Mouse (Mus musculus): ENCODE measurements around the gene Cct2. TPM values are rescaled to one million over a fixed set of nuclear protein-coding genes. Genes with fewer than 3 reads are reported as not detected.
"Not testable (repeated sequence)": the region's sequence is repeated elsewhere in the genome, so short reads cannot be mapped to it uniquely, and the experiment has no call there.

Gene Cct2
- total and polyA plus RNA-seq, 2 experiments from 2014 or later, result 219 to 234 TPM

DNA sequence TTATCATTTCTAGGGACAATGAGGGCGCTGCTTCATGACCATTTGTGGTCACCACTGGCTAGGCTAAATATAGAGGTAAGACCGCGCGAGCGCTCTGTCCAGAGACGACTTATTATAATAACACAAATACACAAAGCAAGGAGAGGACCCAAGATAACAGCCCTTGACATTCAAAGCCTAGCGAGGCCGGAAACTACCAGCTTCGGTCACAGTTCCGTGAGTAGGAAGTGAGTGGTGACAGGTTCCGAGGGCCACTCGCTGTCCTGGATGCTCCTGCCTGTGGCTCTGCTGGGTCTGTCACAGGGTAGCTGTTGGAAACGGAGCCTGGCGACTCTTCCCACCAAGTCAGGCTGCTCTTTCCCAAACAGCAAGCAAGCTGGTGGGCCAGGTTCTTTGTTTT lies 21.3 kb downstream of the Cct2 start:
- H3K9ac ChIP-seq (replicated peaks; ENCODE audit: low read length), result no peak overlapping the region
- no peak overlapping the region for H3K4me3 ChIP-seq (ENCODE audit: low read length)
- H3K9me3 ChIP-seq (ENCODE audit: low read length), result no peaks in the 10 kb centered on the region
- DNase-seq (ENCODE audit: low spot score) (no peak), ATAC-seq (no peak)
- H3K27ac ChIP-seq, result no peak overlapping the region
- no peaks in the 10 kb centered on the region for H3K4me1 ChIP-seq (ENCODE audit: insufficient read depth, low read length)
- no peaks in the 10 kb centered on the region for H3K27me3 ChIP-seq (ENCODE audit: insufficient read depth, low read length)
- WGBS, result 86% methylated on average over 14 of the region's 14 CpGs
- TF ChIP-seq CTCF (IDR thresholded peaks at IDR 0.05; ENCODE audit: low read depth), result no peak
- no peak overlapping the region for H3K4me2 ChIP-seq (ENCODE audit: low read depth, low read length)
- H3K36me3 ChIP-seq (ENCODE audit: insufficient read depth, low read length), result no peaks in the 10 kb centered on the region

DNA sequence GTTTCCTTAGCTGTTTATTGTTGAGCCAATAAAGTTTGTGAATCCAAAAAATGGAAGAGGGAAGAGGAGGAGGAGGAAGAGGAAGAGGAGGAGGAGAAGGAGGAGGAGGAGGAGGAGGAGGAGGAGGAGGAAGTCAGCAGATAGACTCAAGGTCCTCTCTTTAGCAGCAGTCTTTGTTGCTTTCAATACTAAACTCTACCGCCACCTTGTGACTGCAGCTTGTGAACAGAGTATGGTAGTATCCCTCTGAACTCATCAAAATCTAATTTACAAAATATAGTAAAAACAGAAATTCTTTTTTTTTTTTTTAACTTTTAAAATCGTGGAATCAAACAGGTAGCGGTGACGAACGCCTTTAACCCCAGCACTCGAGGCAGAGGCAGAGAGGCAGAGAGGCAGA lies 23.3 kb downstream of the Cct2 start:
- WGBS, result 76% methylated on average over 6 of the region's 6 CpGs
- H3K27ac ChIP-seq, result no peak overlapping the region
- TF ChIP-seq CTCF (IDR thresholded peaks at IDR 0.05; ENCODE audit: low read depth), result peak; percentile 59
- ATAC-seq (0 out of 2 replicates have a peak, but pooled peaks have one; percentile 39), DNase-seq (ENCODE audit: low spot score) (peak; percentile 68)
- no peaks in the 10 kb centered on the region for H3K9me3 ChIP-seq (ENCODE audit: low read length)
- H3K4me3 ChIP-seq (ENCODE audit: low read length), result no peak overlapping the region
- H3K4me2 ChIP-seq (ENCODE audit: low read depth, low read length), result no peak overlapping the region
- H3K9ac ChIP-seq (replicated peaks; ENCODE audit: low read length), result no peak overlapping the region
- no peaks in the 10 kb centered on the region for H3K36me3 ChIP-seq (ENCODE audit: insufficient read depth, low read length)
- no peaks in the 10 kb centered on the region for H3K4me1 ChIP-seq (ENCODE audit: insufficient read depth, low read length)
- H3K27me3 ChIP-seq (ENCODE audit: insufficient read depth, low read length), result no peaks in the 10 kb centered on the region

GRCm38 (mm10) chr10:117033785-117034184 lies 29.8 kb downstream of the Cct2 start:
- peak; percentile 55 for ATAC-seq
- WGBS, result 26% methylated on average over 8 of the region's 8 CpGs

DNA sequence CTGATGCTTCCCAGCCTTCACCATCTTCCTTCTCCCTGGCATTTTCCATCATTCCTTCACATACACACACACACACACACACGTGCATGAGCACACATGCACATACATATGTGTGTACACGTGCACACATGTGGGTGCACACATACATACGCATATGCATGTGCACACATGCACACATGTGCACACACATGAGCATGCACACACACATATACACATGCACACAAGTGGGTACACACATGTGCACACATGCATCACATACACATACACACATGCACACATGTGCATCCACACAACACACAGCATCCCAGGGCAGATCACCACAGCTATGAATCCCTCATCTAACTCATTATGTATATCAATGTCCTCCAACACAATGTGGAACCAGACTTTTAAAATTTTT lies 32.5 kb downstream of the Cct2 start:
- no peak overlapping the region for H3K4me2 ChIP-seq (ENCODE audit: low read depth, low read length)
- H3K4me1 ChIP-seq (ENCODE audit: insufficient read depth, low read length), result no peaks in the 10 kb centered on the region
- 88% methylated on average over 3 of the region's 3 CpGs for WGBS
- no peaks in the 10 kb centered on the region for H3K27me3 ChIP-seq (ENCODE audit: insufficient read depth, low read length)
- H3K9ac ChIP-seq (replicated peaks; ENCODE audit: low read length), result no peak overlapping the region
- no peak for DNase-seq (ENCODE audit: low spot score)
- ATAC-seq, result no peak
- H3K36me3 ChIP-seq (ENCODE audit: insufficient read depth, low read length), result no peaks in the 10 kb centered on the region
- no peak overlapping the region for H3K27ac ChIP-seq
- no peak for TF ChIP-seq CTCF (IDR thresholded peaks at IDR 0.05; ENCODE audit: low read depth)
- H3K9me3 ChIP-seq (ENCODE audit: low read length), result no peaks in the 10 kb centered on the region
- no peak overlapping the region for H3K4me3 ChIP-seq (ENCODE audit: low read length)

More at GRCm38 (mm10) chr10:117033785-117034184, 29.8 kb downstream of the Cct2 start:
- Histone ChIP-seq H3K27me3 (ENCODE audit: insufficient read depth, low read length) (no peaks in the 10 kb centered on the region), H3K4me2 (ENCODE audit: low read depth, low read length) (no peak overlapping the region), H3K36me3 (ENCODE audit: insufficient read depth, low read length) (no peaks in the 10 kb centered on the region), H3K27ac (no peak overlapping the region), H3K9ac (replicated peaks; ENCODE audit: low read length) (no peak overlapping the region), H3K4me1 (ENCODE audit: insufficient read depth, low read length) (no peaks in the 10 kb centered on the region), H3K9me3 (ENCODE audit: low read length) (no peaks in the 10 kb centered on the region), H3K4me3 (ENCODE audit: low read length) (no peak overlapping the region)
- TF ChIP-seq CTCF (IDR thresholded peaks at IDR 0.05; ENCODE audit: low read depth), result peak; percentile 88
- DNase-seq (ENCODE audit: low spot score), result peak; percentile 89

DNA sequence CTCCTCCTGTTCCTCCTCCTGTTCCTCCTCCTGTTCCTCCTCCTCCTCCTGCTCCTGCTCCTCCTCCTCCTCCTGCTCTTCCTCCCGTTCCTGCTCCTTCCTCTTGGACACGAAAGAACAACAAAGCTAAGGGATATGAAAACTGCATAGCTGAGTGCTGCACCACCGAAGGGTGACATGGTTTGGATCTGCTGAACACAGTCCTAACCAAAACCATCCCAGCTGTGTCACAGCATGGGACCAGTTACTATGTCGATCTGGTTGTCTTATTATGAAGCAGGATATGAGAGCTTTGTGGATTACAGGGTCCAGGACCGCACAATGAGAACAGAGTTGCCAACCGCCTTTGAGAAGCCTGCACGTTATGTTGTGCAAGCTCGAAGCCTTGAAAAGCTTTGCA lies 37.4 kb downstream of the Cct2 start:
- Histone ChIP-seq H3K36me3 (ENCODE audit: insufficient read depth, low read length) (no peaks in the 10 kb centered on the region), H3K9ac (replicated peaks; ENCODE audit: low read length) (no peak overlapping the region), H3K27me3 (ENCODE audit: insufficient read depth, low read length) (no peaks in the 10 kb centered on the region), H3K27ac (no peak overlapping the region), H3K9me3 (ENCODE audit: low read length) (no peaks in the 10 kb centered on the region), H3K4me1 (ENCODE audit: insufficient read depth, low read length) (no peaks in the 10 kb centered on the region), H3K4me3 (ENCODE audit: low read length) (no peak overlapping the region), H3K4me2 (ENCODE audit: low read depth, low read length) (no peak overlapping the region)
- whole genome bisulfite sequencing, result 81% methylated on average over 8 of the region's 8 CpGs
- no peak for ATAC-seq
- DNase-seq (ENCODE audit: low spot score), result no peak
- no peak for TF ChIP-seq CTCF (IDR thresholded peaks at IDR 0.05; ENCODE audit: low read depth)

DNA sequence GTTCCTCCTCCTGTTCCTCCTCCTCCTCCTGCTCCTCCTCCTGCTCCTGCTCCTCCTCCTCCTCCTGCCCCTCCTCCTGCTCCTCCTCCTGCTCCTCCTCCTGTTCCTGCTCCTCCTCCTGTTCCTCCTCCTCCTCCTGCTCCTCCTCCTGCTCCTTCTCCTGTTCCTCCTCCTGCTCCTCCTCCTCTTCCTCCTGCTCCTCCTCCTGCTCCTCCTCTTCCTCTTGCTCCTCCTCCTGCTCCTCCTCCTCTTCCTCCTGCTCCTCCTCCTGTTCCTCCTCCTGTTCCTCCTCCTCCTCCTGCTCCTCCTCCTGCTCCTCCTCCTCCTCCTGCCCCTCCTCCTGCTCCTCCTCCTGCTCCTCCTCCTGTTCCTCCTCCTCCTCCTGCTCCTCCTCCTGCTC lies 37.8 kb downstream of the Cct2 start:
- H3K9ac ChIP-seq (replicated peaks; ENCODE audit: low read length); H3K9me3 ChIP-seq (ENCODE audit: low read length); H3K27ac ChIP-seq; H3K4me3 ChIP-seq (ENCODE audit: low read length); H3K4me2 ChIP-seq (ENCODE audit: low read depth, low read length); H3K27me3 ChIP-seq (ENCODE audit: insufficient read depth, low read length); H3K36me3 ChIP-seq (ENCODE audit: insufficient read depth, low read length); H3K4me1 ChIP-seq (ENCODE audit: insufficient read depth, low read length); DNase-seq (ENCODE audit: low spot score); ATAC-seq: not testable (repeated sequence)

DNA sequence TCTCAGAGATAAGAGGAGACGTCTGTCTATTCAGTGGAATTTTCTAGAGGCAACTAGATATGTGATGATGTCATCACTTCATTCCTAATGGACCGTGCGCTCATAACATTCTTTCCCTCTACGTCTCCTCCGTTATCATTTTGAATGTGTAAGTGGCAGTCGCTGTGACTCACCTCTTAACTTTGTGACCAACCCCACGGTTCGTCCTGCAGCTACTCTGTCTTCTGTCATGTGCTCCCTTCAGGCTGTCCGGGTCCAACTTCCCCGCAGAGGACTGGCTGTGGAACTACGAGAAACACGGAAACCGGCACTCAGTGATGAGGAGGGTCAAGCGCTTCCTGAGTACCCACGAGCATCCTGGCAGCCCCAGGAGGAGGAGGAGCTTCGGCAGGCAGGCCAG lies 39.9 kb downstream of the Cct2 start:
- no peaks in the 10 kb centered on the region for H3K27me3 ChIP-seq (ENCODE audit: insufficient read depth, low read length)
- WGBS, result 67% methylated on average over 16 of the region's 16 CpGs
- no peaks in the 10 kb centered on the region for H3K9me3 ChIP-seq (ENCODE audit: low read length)
- TF ChIP-seq CTCF (IDR thresholded peaks at IDR 0.05; ENCODE audit: low read depth), result no peak
- ATAC-seq, result no peak
- no peaks in the 10 kb centered on the region for H3K4me1 ChIP-seq (ENCODE audit: insufficient read depth, low read length)
- no peak overlapping the region for H3K9ac ChIP-seq (replicated peaks; ENCODE audit: low read length)
- no peak for DNase-seq (ENCODE audit: low spot score)
- H3K36me3 ChIP-seq (ENCODE audit: insufficient read depth, low read length), result no peaks in the 10 kb centered on the region
- H3K27ac ChIP-seq, result no peak overlapping the region
- 0 out of 2 replicates have a peak overlapping the region, but pooled peaks have one; percentile 10 for H3K4me2 ChIP-seq (ENCODE audit: low read depth, low read length)
- H3K4me3 ChIP-seq (ENCODE audit: low read length), result no peak overlapping the region

All from hindbrain, postnatal 0 days (tissue).